Mouse (Mus musculus) forebrain, embryonic 10.5 days (tissue): ENCODE measurements at regions not wholly inside any gene's neighbourhood (a gene's known extent, or its start where the extent isn't known, plus 50 kb on each side); places are given as distances from the start of the nearest gene placed in this dataset.

ENCODE experiments used
- DNase-seq: peaks from one replicate; pipeline ENCODE4 v3.0.0-alpha.2; 2017; ENCODE audit warnings: low spot score; ENCODE audit errors: extremely low spot score
- H3K27ac ChIP-seq: fragments of 300-500 bp; sonication (generic); 2 replicates; pipeline ENCODE4 v1.5.1; 2016; ENCODE audit warnings: mild to moderate bottlenecking
- H3K27me3 ChIP-seq: fragments of 300-500 bp; sonication (generic); 2 replicates; pipeline ENCODE4 v1.6.1; 2016; ENCODE audit warnings: mild to moderate bottlenecking; ENCODE audit not compliant: poor library complexity, severe bottlenecking
- H3K36me3 ChIP-seq: fragments of 300-500 bp; sonication (generic); replicated peaks from 2 replicates; pipeline ENCODE4 v1.6.1; 2016; ENCODE audit warnings: mild to moderate bottlenecking, moderate library complexity
- H3K4me1 ChIP-seq: fragments of 300-500 bp; sonication (generic); 2 replicates; pipeline ENCODE4 v1.6.1; 2016
- H3K4me3 ChIP-seq: fragments of 300-500 bp; sonication (generic); 2 replicates; pipeline ENCODE4 v1.5.1; 2016; ENCODE audit warnings: mild to moderate bottlenecking, moderate library complexity
- H3K9me3 ChIP-seq: fragments of 300-500 bp; sonication (generic); 2 replicates; pipeline ENCODE4 v1.6.1; 2016; ENCODE audit warnings: mild to moderate bottlenecking, moderate library complexity
- WGBS: fragments of 180-500 bp; shearing (Covaris S2); methylation state at CpG from one replicate; pipeline ENCODE4 v1.1.7; 2016; 5-methylcytosine and 5-hydroxymethylcytosine counted together

DNA sequence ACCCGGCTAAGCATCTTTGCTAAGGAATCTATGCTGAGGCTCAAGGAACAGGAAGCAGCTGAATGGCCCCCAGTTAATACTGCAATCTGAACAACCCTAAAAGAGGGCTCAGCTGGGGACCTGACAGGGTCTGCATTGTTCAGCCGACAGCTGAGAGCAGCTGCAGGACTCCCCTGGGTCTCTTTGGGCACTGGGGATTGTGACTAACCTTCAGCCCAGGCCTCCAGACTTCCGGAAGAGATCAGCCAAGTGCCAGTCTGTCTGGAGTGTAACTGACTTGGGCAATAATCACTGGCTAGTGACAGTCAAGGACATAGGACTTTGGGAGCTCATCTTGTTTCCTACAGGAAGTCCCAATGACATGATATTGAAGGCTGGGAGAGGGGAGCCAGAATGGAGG is 73.1 kb downstream of the Rpusd4 start:
- DNase-seq, result no peak

DNA sequence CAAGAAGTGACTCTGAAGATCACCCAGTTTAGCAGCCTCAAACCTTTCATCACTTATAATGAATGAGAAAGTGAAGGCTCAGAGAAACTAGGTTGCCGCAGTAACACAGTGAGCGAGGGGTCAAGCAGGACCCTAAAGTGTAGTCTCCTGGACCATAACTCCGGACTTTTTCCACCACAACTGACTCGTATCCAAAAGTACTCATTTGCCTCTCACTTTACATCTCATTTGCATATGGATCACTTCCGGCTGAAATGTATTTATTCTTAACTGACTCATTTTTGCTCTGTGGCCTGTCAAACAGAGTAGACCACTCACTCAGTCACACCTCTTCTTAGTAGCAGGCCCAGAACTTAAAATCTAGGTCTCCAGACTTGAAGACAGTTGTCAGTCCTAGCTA is 73.7 kb downstream of the Rpusd4 start:
- DNase-seq, result no peak
- Histone ChIP-seq H3K4me3 (no peak overlapping the region), H3K36me3 (no peaks in the 10 kb centered on the region), H3K4me1 (peaks cover 61% of the 10 kb centered on the region), H3K27ac (no peak overlapping the region), H3K9me3 (no peaks in the 10 kb centered on the region), H3K27me3 (peaks cover 86% of the 10 kb centered on the region)
- WGBS, result 91% methylated on average over 5 of the region's 5 CpGs

More for the DNA sequence above, 73.1 kb downstream of the Rpusd4 start:
- peaks cover 86% of the 10 kb centered on the region for H3K27me3 ChIP-seq
- peak overlapping the region; percentile 76 for H3K27ac ChIP-seq
- no peak overlapping the region for H3K4me3 ChIP-seq
- 22% methylated on average over 3 of the region's 3 CpGs for WGBS
- H3K4me1 ChIP-seq, result peaks cover 67% of the 10 kb centered on the region
- no peaks in the 10 kb centered on the region for H3K9me3 ChIP-seq
- no peaks in the 10 kb centered on the region for H3K36me3 ChIP-seq

DNA sequence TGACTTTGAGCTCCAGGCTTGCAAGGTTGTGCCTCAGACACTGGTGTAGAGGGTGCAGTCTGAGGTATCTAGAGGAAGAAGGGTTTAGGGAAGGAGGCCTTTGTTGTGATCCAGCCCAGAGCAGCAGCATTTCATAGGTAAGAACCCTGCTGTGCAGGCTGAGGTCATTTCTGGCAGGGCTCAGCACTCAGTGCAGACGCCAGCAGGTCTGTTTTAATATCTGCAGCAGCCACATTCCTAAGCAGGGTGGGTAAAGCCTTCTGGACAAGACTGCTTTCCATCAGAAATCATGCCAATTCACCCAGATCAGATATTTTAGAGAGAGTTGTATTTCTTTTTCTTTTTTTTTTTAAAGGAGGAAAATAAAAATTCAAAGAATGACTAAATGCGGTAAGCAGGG is 74.8 kb downstream of the Rpusd4 start:
- 44% methylated on average over 2 of the region's 2 CpGs for WGBS
- peak overlapping the region; percentile 71 for H3K27ac ChIP-seq
- peaks cover 78% of the 10 kb centered on the region for H3K27me3 ChIP-seq
- H3K4me1 ChIP-seq, result peaks cover 54% of the 10 kb centered on the region
- H3K9me3 ChIP-seq, result no peaks in the 10 kb centered on the region
- DNase-seq, result no peak
- no peak overlapping the region for H3K4me3 ChIP-seq
- H3K36me3 ChIP-seq, result no peaks in the 10 kb centered on the region

DNA sequence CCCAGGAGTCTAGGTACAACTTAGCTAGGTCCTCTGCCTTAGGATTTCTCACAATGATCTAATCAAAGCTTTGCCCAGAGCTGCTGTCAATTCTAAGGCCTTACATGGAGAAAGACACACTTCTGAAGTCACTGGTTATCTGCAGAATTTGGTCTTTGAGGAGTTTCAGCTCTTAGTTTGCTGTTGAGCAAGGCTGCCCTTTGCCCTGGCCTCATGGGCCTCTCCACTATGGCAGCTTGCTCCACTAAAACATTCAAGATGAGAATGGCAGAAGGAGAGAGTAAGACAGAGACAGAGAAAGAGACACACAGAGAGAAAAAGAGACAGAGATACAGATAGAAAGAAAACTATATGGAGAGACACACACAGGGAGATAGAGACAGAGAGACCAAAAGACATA is 75.7 kb downstream of the Rpusd4 start:
- Histone ChIP-seq H3K27me3 (peaks cover 69% of the 10 kb centered on the region), H3K4me1 (peaks cover 54% of the 10 kb centered on the region), H3K9me3 (no peaks in the 10 kb centered on the region), H3K27ac (peak overlapping the region; percentile 71; the same call in 1 of the 2 replicates), H3K36me3 (no peaks in the 10 kb centered on the region), H3K4me3 (no peak overlapping the region)
- no peak for DNase-seq

DNA sequence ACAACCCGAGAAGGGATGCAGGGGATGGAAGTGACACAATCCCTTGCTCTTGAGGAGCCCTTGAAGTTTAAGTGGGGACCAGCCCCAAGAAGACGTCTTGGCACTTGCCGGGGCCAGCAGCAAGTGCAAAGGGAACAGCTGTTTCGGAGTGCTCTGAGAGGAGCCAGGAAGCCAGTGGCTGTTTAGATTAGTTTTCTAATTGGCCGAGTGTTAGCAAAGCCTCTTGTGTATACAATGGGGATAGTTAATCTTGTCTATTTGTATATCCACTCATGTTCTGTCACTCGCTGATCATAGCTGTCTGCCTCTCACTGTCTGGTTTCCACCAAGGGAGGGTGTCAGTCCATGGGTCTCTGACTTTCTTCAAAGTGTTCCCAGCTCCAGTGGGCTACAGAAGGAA is 76.6 kb upstream of the Cdon start:
- WGBS, result 67% methylated on average over 6 of the region's 6 CpGs
- Histone ChIP-seq H3K27ac (no peak overlapping the region), H3K36me3 (no peaks in the 10 kb centered on the region), H3K4me3 (no peak overlapping the region), H3K9me3 (no peaks in the 10 kb centered on the region), H3K27me3 (peaks cover 58% of the 10 kb centered on the region), H3K4me1 (peaks cover 49% of the 10 kb centered on the region)
- DNase-seq, result no peak

DNA sequence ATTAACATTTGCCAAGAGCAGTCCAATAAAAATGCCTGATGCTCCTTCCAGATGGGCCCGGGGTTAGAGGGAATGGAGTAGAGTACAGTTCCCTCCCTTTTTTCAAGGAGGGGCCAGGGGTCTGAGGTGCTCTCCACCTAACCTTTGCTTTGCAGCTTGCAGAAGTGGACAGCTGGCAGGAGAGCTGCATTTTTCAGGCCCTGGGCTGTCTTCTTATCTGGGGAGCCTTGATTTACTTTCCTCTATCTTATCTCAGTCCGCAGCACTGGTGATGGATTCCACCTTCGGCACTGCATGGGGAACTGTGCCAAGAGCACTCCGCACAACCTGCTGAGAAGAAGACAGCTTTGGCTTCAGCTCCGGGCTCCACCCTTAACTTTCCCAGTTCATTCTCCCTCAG is 74.5 kb upstream of the Cdon start:
- peaks cover 30% of the 10 kb centered on the region for H3K4me1 ChIP-seq
- no peaks in the 10 kb centered on the region for H3K9me3 ChIP-seq
- H3K27ac ChIP-seq, result 0 out of 2 replicates have a peak overlapping the region, but pooled peaks have one; percentile 13
- no peak for DNase-seq
- WGBS, result 85% methylated on average over 5 of the region's 5 CpGs
- H3K4me3 ChIP-seq, result no peak overlapping the region
- H3K36me3 ChIP-seq, result no peaks in the 10 kb centered on the region
- peaks cover 38% of the 10 kb centered on the region for H3K27me3 ChIP-seq

DNA sequence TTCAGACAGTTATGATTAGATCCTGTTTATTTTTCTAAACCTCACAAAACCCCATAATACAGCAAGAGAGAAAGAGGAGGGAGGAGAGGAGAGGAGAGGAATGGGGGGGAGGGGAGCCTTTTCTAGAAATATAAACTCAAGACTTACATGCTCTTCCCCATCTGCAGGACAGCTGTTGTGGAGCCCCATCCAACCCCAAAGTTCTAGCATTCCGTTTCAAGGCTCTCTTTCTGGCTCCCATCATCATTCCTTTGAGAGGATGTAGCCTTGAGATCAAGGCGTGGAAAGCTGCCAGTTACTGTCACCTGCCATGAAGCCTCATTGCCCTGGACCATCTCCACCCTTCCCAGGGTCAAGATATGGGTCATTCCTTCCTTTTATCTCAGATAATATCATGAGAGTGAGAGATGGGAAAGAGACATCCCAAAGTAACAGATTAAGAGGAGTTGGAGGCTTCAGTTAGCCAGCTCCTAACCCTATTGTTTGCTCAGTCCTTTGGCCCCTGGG is 70.8 kb upstream of the Cdon start:
- peaks cover 12% of the 10 kb centered on the region; the same call in 1 of the 2 replicates for H3K27me3 ChIP-seq
- no peak overlapping the region for H3K27ac ChIP-seq
- H3K36me3 ChIP-seq, result no peaks in the 10 kb centered on the region
- no peak overlapping the region for H3K4me3 ChIP-seq
- DNase-seq, result no peak
- H3K4me1 ChIP-seq, result peaks cover 7% of the 10 kb centered on the region
- 82% methylated on average over 2 of the region's 2 CpGs for WGBS
- H3K9me3 ChIP-seq, result no peaks in the 10 kb centered on the region

DNA sequence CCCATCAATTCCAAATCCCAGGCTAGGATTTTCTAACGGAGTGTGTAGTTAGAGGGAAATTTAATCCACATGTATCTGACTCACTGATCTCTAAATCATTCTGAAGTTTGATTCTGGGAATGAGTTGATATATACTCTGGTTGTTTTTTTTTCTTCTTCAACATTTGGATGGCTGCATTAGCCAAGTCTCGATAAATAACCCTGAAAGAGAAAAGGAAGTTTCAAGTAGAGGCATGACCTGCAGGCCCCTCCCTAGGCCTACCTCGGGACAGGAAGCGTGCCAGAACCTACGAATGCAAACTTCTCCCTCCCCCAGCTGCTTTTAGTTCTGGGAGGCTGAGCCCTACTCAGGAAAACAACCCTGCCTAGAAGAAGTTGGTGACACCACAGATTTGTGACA is 69.4 kb upstream of the Cdon start:
- H3K36me3 ChIP-seq, result no peaks in the 10 kb centered on the region
- H3K4me1 ChIP-seq, result peaks cover 7% of the 10 kb centered on the region
- H3K4me3 ChIP-seq, result no peak overlapping the region
- H3K27me3 ChIP-seq, result no peaks in the 10 kb centered on the region
- H3K27ac ChIP-seq, result no peak overlapping the region
- no peak for DNase-seq
- no peaks in the 10 kb centered on the region for H3K9me3 ChIP-seq
- 83% methylated on average over 5 of the region's 5 CpGs for WGBS

DNA sequence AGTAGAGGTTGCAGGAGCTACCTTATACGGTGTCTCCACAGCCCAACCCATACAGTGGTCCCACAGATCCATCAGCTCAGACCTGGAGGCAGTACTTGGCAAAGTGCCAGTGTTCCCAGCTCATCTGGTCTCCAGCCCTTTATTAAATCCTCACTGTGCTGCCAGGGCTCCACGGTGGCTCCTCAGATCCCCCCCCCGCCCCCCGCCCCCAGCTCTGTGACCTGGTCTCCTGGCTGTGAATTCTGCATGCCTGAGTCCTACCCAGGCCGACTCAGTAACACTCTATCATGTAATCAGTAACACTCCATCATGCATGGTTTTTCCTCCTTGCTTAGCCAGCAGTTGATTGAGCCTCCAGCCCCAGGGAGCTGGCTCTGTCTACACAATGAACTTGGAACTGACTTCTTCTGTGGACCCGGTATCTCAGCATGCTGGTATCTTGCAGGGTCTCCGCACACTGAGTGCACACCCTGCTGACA is 66.2 kb upstream of the Cdon start:
- Histone ChIP-seq H3K27me3 (0 out of 2 replicates have a peak, but pooled peaks cover under 1% of the 10 kb centered on the region), H3K27ac (peak overlapping the region; percentile 62; the same call in 1 of the 2 replicates)
- 88% methylated on average over 7 of the region's 7 CpGs for WGBS

DNA sequence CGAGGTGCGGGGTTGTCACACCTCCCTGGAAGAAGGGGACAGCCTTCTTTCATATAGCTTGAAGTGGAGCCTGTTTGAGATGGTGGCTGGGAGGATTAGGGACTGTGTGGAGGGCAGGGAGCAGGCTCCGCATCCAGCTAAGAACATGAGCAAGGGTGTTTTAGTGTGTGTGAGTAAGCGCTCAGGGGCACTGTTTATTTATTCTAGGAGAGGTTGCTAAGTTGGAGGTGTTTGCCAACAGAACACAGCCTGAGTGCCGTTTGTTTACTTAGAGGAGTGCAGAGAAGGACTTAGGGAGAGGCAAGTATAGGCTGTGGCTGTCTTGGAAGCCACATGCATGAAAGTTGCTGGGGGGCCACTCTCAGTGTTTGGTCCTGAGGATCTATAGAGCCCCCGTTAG is 61.2 kb upstream of the Cdon start:
- H3K36me3 ChIP-seq, result no peaks in the 10 kb centered on the region
- 0 out of 2 replicates have a peak, but pooled peaks cover 6% of the 10 kb centered on the region for H3K27me3 ChIP-seq
- 68% methylated on average over 6 of the region's 6 CpGs for WGBS
- H3K4me1 ChIP-seq, result peaks cover 57% of the 10 kb centered on the region
- no peaks in the 10 kb centered on the region for H3K9me3 ChIP-seq
- DNase-seq, result no peak
- peak overlapping the region; percentile 77 for H3K27ac ChIP-seq
- no peak overlapping the region for H3K4me3 ChIP-seq

More for the DNA sequence above, 66.2 kb upstream of the Cdon start:
- DNase-seq, result no peak
- H3K4me1 ChIP-seq, result peaks cover 10% of the 10 kb centered on the region
- H3K36me3 ChIP-seq, result no peaks in the 10 kb centered on the region
- H3K9me3 ChIP-seq, result no peaks in the 10 kb centered on the region
- H3K4me3 ChIP-seq, result no peak overlapping the region

DNA sequence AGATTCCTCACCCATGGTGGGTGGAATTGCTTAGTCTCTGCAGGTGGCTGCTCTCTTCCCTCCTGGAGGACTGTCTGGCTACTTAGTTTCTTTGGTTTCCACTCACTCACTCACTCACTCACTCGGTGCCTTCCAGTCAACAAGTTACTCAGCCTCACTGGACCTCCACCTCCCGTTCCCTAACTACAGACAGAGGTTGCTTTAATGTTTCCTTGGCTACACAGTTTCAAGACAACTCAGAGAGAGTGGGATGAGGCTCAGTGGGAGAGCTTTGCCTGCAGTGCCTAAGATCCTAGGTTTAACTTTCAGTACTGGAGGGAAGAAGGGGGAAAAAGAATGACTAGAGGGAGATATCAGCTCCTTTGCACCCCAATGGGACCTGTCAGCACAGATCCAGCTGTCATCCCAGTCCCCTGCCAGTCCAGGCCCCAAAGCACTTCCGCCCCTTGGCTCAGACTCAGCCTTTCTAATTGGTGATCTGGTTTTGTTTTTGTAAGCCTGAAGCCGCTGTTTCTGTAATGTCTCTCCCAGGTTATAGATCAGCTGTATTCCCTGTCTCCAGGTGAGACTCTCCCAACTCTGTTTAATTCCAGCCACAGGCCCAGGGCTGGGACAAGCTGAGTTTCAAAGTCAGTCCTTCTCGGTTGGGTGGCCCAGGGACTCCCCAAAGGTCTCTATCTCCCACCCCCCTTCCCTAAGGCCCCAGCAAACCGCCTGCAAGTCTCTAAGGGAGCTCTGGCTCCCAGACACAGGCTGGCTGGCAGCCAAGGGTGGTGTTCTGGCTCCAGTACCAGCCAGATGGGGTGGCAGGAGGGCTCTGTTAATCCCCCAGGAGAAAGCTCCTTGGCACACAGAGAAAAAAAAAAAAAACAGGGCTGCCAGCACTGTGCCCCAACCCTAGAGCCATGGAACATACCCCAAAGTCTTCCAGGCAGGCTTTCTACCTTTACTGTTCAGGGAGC is 60.5 kb upstream of the Cdon start:
- Histone ChIP-seq H3K27me3 (0 out of 2 replicates have a peak, but pooled peaks cover 6% of the 10 kb centered on the region), H3K27ac (peak overlapping the region; percentile 77), H3K4me1 (peaks cover 55% of the 10 kb centered on the region), H3K9me3 (no peaks in the 10 kb centered on the region), H3K4me3 (no peak overlapping the region), H3K36me3 (no peaks in the 10 kb centered on the region)
- WGBS, result 43% methylated on average over 6 of the region's 6 CpGs
- DNase-seq, result no peak

DNA sequence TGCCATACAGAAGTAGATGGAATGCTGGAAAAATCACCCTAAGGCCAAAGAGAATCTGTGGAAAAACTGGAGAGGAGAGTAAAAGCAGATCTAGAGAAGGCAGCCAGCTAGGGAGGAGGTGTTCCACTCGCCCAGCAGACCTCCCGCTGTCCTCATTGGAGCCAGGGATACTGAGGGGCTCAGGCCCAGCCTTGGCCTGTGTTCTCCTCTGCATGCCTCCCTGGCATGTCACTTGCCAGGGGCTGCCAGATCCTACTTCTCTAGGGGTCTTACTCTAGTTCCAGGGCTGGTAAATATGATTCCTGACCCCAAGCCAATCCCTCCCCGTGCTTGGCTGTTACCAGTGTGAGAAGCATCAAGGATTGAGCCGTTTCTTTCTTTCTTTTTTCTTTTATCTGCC is 59.5 kb upstream of the Cdon start:
- no peak overlapping the region for H3K4me3 ChIP-seq
- peak overlapping the region; percentile 77 for H3K27ac ChIP-seq
- H3K9me3 ChIP-seq, result no peaks in the 10 kb centered on the region
- peaks cover 55% of the 10 kb centered on the region for H3K4me1 ChIP-seq
- WGBS, result 50% methylated on average over 4 of the region's 4 CpGs
- no peak for DNase-seq
- no peaks in the 10 kb centered on the region for H3K36me3 ChIP-seq
- 0 out of 2 replicates have a peak, but pooled peaks cover 6% of the 10 kb centered on the region for H3K27me3 ChIP-seq

DNA sequence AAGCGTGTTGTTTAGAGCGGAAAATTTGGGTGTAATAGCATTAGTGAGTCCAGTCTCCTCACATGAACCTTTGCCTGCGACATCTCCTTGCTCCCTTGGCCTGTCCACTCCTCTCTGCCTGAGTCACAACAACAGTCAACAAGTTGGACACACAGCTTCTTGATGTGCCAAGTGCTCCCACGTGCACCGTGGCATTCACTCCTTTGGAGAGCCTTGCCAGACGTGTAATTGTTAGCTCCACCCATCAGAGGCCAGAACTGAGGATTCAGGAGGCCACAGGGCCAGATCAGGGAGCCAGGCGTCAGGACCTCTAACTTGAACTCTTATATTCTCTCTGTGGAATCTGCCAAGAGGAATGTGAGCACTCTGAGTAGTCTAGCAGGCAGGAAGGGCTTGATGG is 58.7 kb upstream of the Cdon start:
- Histone ChIP-seq H3K27ac (peak overlapping the region; percentile 81), H3K4me3 (no peak overlapping the region), H3K4me1 (peaks cover 55% of the 10 kb centered on the region), H3K27me3 (0 out of 2 replicates have a peak, but pooled peaks cover 6% of the 10 kb centered on the region), H3K9me3 (no peaks in the 10 kb centered on the region), H3K36me3 (no peaks in the 10 kb centered on the region)
- no peak for DNase-seq
- WGBS, result 70% methylated on average over 7 of the region's 7 CpGs
